Mouse (Mus musculus) embryonic fibroblast, embryonic 13.5 days (primary cell): ENCODE measurements around the gene Polr3b.

ENCODE experiments used
- CTCF ChIP-seq: IDR thresholded peaks from 2 replicates; pipeline ENCODE4 v1.5.1; 2011; ENCODE audit warnings: mild to moderate bottlenecking, control low read depth, low read length, moderate library complexity, borderline replicate concordance; ENCODE audit not compliant: insufficient read depth
- POLR2A ChIP-seq: IDR thresholded peaks from 2 replicates; pipeline ENCODE4 v1.6.1; 2011; ENCODE audit warnings: low read depth, mild to moderate bottlenecking, control low read depth, low read length, moderate library complexity

DNA sequence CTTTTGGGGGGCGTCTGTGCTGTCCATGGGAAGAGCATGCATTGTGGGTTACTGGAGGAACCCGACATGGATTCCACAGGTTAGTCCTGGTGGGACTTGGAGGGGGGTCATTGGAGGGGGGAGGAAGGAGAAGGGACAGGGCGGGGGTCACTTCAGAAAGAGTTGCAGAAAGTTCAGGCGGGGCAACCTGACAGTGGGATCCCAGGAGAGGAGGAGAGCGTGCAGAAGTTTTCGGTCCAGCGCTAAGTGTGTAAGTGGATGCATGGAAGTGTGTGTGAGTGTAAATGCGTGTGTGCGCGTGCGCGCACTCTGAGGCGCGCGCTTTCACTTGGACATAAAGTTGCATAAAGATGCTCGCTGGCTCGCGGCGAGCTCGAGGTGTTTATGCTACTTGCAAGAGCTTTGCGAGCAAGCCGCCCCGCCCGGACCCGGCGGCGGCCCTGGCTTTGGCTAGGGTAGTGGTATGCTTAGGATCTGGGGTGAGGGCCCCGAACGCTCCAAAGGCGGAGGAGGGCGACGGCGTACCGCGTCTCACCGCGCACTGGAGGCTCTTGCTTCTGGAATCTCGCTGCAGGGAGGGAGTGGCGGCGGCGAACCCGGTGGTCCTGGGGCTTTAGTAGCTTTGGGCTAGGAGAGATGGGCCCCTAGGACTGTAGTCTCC lies 134.5 kb downstream of the Polr3b start:
- no peak for TF ChIP-seq POLR2A
- no peak for TF ChIP-seq CTCF
